Mouse (Mus musculus) layer of hippocampus, adult 8-10 months (tissue): ENCODE measurements around the gene Tubgcp4. TPM values are rescaled to one million over a fixed set of nuclear protein-coding genes. Genes with fewer than 3 reads are reported as not detected.

Experiments used
- DNase-seq, 2 experiments: peaks; one replicate each; pipeline ENCODE4 v3.0.0; 2022; ENCODE audit warnings: low spot score in 2 of 2
- total RNA-seq, 4 experiments: library from RNA; stranded (reverse); gene quantifications; 2 replicates each; pipeline ENCODE4 v1.2.4; 2022

Gene Tubgcp4
- total RNA-seq, 4 experiments from 2014 or later = 32.3 to 47.9 (median 41.5) TPM

DNA sequence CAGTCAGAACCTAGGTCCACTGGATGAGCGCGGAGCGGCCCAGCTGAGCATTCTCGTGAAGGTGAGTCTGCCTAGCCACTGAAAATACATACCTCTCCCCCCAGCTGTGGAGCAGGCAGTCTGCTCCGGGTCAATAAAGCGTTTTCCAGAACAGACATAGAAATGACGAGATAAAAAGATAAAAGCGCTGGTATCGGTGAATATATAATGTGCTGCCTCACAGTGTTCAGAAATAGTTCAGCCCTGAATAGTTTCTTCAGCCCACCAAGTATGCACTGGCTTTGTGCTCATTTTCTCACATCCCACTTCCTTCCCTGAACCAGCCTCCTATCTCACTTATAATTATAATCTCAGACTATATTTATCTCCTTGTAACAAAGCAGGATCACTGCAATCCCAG lies 25.0 kb downstream of the Tubgcp4 start:
- no peak for DNase-seq

GRCm38 (mm10) chr2:121204276-121204675 lies 33.8 kb downstream of the Tubgcp4 start:
- DNase-seq = no peak

GRCm38 (mm10) chr2:121206541-121206940 lies 36.1 kb downstream of the Tubgcp4 start:
- DNase-seq = no peak

- DNase-seq = no peak
Measured at GRCm38 (mm10) chr2:121214491-121214890, 44.0 kb downstream of the Tubgcp4 start.

GRCm38 (mm10) chr2:121219177-121219576 lies 48.7 kb downstream of the Tubgcp4 start:
- no peak for DNase-seq

DNA sequence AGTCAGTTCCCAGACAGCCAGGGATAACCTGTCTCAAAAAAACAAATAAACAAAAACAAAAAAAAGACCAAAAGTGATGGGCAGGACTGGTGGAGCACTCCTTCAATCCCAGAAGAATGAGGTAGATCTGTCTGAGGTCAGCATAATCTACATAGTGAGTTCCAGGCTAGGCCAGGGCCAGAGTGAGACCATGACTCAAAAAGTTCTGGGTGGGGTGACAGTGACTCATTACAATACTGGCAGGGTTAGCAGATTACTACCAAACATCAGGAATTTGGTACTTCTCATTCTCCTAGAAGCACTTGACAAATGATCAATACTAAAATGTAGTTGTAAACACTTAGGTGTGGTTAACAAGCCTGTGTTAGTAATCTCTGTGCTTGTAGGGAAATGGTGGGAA lies 49.5 kb downstream of the Tubgcp4 start:
- DNase-seq = no peak

- peak; percentile 48 to 66 for DNase-seq
Measured at GRCm38 (mm10) chr2:121223010-121223409, 52.6 kb downstream of the Tubgcp4 start.

- DNase-seq = no peak
Measured at GRCm38 (mm10) chr2:121228135-121228534, 57.7 kb downstream of the Tubgcp4 start.

DNA sequence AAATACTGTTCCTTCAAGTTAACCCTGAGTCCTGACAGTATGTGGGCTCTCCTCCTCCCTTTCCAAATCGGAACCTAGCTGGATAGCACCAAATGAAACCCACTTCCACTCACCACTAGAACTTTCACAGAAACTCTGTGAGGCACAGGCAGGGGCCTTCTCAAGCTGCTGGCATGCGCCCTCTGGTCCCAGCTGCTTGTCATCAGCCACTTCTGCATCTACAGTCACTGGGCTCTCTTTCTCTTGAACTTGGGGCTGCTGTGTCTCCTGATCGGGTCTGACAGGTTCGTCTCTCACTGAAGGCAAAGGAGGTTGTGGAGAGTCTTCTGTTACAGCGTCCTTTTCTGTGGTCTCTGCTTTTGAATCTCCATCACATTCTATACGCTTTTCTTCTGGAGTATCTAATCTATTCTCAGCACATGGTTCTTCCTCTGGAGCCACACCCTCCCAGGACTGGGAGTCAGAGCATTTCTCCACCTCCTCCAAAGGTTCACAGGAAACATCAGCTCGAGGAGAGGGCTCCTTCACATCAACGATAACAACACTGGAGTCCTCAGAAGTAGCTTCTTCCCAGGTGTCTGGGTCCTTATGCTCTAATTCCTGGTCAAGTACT lies 65.1 kb downstream of the Tubgcp4 start:
- no peak for DNase-seq

DNA sequence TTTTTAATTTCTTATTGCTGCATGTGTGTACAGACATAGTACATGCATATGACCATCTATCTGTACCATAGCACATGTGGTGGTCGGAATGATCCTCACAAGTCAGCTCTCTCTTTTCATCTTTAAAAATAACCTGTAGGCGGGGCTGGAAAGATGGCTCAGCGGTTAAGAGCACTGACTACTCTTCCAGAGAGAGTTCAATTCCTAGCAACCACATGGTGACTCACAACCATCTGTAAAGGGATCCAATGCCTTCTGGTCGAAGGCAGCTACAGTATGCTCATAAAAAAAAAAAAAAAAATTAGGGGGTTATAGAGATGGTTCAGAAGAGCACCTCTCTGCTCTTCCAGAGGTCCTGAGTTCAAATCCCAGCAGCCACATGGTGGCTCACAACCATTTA lies 69.0 kb downstream of the Tubgcp4 start:
- DNase-seq = peak in 1 of 2 experiments; percentile 32

GRCm38 (mm10) chr2:121244099-121244498 lies 73.6 kb downstream of the Tubgcp4 start:
- peak; percentile 25 to 39 for DNase-seq

Other genes starting within 250 kb of the Tubgcp4 start
- gene Ubr1, start 199.9 kb upstream of the Tubgcp4 start, total RNA-seq = 10 to 100 TPM; 40.8 to 45.5 (median 45.0) TPM
- gene Tmem62, start 193.6 kb upstream of the Tubgcp4 start, total RNA-seq = 10 to 100 TPM; 21.9 to 27.6 (median 23.4) TPM
- gene Ccndbp1, start 162.3 kb upstream of the Tubgcp4 start, total RNA-seq = 10 to 100 TPM; 57.5 to 64.4 (median 61.0) TPM
- not detected for gene Epb42, start 133.6 kb upstream of the Tubgcp4 start, total RNA-seq
- not detected for gene Tgm5, start 84.8 kb upstream of the Tubgcp4 start, total RNA-seq
- gene Tgm7, start 60.9 kb upstream of the Tubgcp4 start, total RNA-seq = under 1 TPM in 3 of 4 experiments, not detected in 1; 0.16 to 0.49 (median 0.40) TPM
- gene Adal, start 30.2 kb upstream of the Tubgcp4 start, total RNA-seq = 10 to 100 TPM; 18.9 to 24.9 (median 21.8) TPM
- gene Lcmt2, start 30.0 kb upstream of the Tubgcp4 start, total RNA-seq = 1 to 10 TPM; 7.8 to 9.5 (median 8.6) TPM
- 1 to 10 TPM; 7.1 to 8.1 (median 7.7) TPM for gene Zscan29, start 471 bp downstream of the Tubgcp4 start, total RNA-seq
- gene Trp53bp1, start 100.8 kb downstream of the Tubgcp4 start, total RNA-seq = 100 to 1,000 TPM; 144 to 183 (median 161) TPM
- gene Map1a, start 118.9 kb downstream of the Tubgcp4 start, total RNA-seq = 100 to 1,000 TPM; 585 to 644 (median 617) TPM
- gene Ppip5k1, start 184.7 kb downstream of the Tubgcp4 start, total RNA-seq = 100 to 1,000 TPM; 100 to 132 (median 118) TPM
- 100 to 1,000 TPM; 386 to 462 (median 428) TPM for gene Ckmt1, start 187.1 kb downstream of the Tubgcp4 start, total RNA-seq
- gene Strc, start 216.5 kb downstream of the Tubgcp4 start, total RNA-seq = 1 to 10 TPM in 1 of 4 experiments, under 1 TPM in 3; 0.56 to 1.0 (median 0.75) TPM
- 100 to 1,000 TPM; 168 to 236 (median 196) TPM for gene Pdia3, start 243.1 kb downstream of the Tubgcp4 start, total RNA-seq
- 1 to 10 TPM; 4.5 to 6.9 (median 5.3) TPM for gene Catsper2, start 243.1 kb downstream of the Tubgcp4 start, total RNA-seq